Mouse (Mus musculus) liver, adult (tissue): ENCODE measurements around the gene Kdm7a.
A peak's percentile ranks its signal among the peaks of the same experiment; 100 is the strongest.

ENCODE experiments used
- GATA4 ChIP-seq: IDR thresholded peaks from 2 replicates; pipeline ENCODE4 v1.6.1; 2014; ENCODE audit warnings: mild to moderate bottlenecking, low read length; ENCODE audit not compliant: insufficient replicate concordance

Kdm7a gene

GRCm38 (mm10) chr6:39206581-39207461 is at the start of gene Kdm7a:
Gene Kdm7a, minus strand, starts transcription at chr6:39206789.
- TF ChIP-seq GATA4: no peak

GRCm38 (mm10) chr6:39255271-39255670 is 48.7 kb upstream of the Kdm7a start:
- no peak for TF ChIP-seq GATA4

DNA sequence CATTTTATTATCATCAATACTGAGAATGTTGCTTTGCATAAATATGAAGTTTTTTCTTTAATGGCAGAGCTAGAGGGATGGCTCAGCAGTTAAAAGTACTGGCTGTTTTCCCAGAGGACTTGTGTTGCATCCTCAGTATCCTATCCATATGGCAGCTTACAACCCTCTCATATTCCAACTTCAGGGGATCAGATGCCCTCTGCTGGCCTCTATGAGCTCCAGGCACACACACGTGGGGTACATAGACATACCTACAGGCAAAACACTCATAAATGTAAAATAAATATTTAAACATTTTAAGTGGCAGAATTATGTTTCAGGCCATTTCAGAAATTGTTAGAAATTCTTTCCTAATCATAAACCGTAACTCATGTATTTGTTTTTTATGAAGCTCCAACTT is 43.5 kb upstream of the Kdm7a start:
- no peak for TF ChIP-seq GATA4

GRCm38 (mm10) chr6:39249176-39249770 is 42.7 kb upstream of the Kdm7a start:
- TF ChIP-seq GATA4: no peak

DNA sequence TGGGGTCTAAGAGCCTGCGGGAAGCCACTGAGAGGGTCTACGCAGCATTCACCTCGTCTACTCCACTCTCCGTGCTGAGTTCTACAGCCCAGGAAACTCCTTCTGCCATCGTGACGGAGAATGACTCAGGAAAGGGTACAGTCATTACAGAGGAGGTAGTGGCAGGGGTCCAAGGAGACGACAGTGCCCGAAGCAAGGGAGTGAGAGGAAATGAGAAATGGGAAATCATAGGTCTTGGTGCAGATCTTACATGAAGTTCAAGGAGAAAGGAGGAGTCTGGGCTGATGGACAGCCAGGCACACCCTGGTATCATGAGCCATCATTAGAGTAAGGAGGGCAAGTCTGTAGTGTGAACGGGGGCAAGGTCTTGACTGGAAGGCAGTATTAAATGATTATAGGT is 37.5 kb upstream of the Kdm7a start:
- TF ChIP-seq GATA4: no peak

DNA sequence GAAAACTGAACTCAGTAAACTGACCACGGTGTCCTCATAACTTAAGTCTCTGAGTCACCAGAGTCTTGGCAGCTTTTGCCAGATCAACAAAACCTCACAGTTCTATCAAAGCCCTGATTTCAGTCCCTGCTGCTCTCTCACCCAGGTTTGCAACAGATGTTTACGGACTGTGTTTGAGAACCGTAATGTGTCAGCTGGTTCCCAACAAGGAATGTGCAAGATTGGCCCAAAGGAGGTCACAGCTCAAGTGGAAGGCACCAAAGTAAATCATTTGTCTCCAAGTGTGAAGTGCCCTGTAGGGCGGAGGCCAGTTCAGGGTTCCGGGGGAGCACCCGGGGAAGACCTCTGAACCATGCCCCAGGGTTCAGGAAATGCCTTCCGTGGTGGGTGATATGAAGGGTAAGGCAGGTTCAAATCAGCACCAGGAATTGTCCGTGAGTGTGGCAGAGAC is 36.9 kb upstream of the Kdm7a start:
- TF ChIP-seq GATA4: no peak

- TF ChIP-seq GATA4: peak; percentile 78
These were observed 36.3 kb upstream of the Kdm7a start for GRCm38 (mm10) chr6:39242718-39243471.

DNA sequence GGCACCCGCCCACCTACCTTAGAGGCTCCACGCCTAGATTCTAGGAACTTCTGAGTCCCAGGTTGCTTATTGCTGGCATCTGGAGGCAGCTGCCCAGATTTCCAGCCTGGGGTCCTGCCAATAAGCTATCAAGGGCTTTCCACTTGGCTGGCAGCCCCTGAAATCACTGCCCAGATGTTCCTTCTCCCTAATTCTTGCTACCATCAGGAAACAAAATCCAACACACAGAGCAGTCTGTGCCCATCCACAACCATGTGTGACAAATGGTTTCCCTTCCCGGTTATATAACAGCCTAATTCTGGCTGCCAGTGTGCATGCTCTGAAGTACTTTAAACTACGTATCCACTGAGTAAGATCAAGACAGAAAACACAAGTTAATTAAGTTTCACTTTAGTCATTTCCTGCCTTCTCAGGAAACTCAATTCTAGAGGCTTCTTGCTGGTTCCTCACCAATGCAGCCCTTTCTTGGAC is 34.9 kb upstream of the Kdm7a start:
- no peak for TF ChIP-seq GATA4

DNA sequence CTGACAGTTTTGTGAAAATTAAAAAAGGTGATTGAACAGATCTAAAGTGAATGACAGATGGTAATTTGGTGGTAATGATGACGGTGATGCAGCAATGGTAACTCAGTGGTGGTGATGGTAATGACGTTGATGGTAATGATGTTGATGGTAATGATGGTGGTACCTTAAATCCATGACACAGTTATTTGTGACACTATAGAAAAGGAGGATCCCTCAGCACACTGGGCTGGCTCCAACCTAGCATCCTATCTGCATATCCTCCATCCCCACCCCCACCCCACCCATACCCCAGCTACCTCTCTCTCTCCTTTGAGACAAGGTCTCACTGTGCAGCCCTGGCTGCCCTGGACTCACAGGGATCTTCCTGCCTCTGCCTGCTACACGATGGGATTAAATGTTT is 34.4 kb upstream of the Kdm7a start:
- no peak for TF ChIP-seq GATA4

- TF ChIP-seq GATA4: no peak
These were observed 31.3 kb upstream of the Kdm7a start for GRCm38 (mm10) chr6:39237887-39238286.

- no peak for TF ChIP-seq GATA4
These were observed 26.0 kb upstream of the Kdm7a start for GRCm38 (mm10) chr6:39232617-39233016.

DNA sequence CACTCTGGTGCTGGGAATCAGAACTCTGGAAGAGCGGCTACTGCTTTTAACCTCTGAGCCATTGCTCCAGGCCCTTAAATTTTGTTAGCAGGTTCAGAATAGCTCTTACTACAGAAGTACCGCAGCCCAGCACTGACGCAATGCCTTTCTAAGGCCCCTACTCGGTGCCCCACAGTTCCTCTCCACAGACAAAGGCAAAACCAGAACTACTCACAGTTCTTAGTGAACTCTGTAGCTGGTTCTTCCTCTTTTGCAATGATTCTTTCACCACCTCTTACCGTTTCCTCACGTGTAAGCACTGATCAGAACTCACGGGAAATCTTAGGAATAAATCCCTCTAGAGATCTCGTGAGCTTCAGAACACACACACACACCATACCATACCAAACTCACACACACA is 24.1 kb upstream of the Kdm7a start:
- no peak for TF ChIP-seq GATA4

DNA sequence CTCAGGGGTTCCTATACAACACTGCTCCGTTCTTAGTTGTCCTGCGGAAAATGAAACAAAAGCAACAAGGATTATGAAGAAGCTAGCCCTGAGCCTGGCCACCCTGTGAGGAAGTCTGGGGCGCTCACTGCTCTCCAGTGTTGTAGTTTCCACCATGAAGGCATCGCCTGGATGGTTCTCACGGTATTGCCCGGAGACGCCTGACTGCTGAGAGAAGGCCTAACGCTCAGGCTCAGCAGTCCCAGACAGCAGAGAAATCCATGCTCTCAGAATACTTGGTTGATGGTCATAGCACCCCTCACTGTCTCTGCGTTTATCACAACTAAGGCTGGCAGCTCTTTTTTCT is 20.0 kb upstream of the Kdm7a start:
- no peak for TF ChIP-seq GATA4

GRCm38 (mm10) chr6:39225876-39226609 is 19.5 kb upstream of the Kdm7a start:
- no peak for TF ChIP-seq GATA4

GRCm38 (mm10) chr6:39223328-39223885 is 16.8 kb upstream of the Kdm7a start:
- TF ChIP-seq GATA4: no peak

- no peak for TF ChIP-seq GATA4
These were observed 15.9 kb upstream of the Kdm7a start for GRCm38 (mm10) chr6:39222487-39222886.
